ENCODE assay signal across 28 mouse cellular contexts in the genomic region with DNA sequence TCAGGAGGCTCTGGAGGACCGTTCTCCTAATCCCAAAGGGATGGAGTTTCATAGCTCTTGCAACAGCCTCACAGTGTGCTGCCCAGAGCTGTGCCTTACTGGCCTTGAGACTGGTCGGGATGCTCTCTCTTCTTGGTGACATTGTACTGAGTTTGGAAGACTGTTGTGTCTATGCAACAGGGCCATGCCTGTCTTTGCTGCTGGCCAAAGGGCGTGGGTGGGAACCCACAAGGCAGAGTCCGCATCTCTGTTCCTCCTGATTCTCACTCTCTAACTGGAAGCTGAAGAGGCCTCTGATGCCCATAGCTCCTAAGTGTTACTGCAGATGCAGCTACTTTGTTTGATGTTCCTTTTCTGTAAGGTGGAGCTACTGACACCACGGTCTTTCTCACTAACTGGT. TPM values are rescaled to one million over a fixed set of nuclear protein-coding genes. Genes with fewer than 3 reads are reported as not detected.
"Had no signal": no experiment of that assay in that cellular context is flagged by ENCODE, and none has a peak within 500 bp of the region (broad histone marks: within the 10 kb centered on the region; RNA-seq: fewer than 3 reads in every experiment).

No protein-coding gene starts in this region.

- H3K27me3 ChIP-seq: heart, embryonic 13.5 days; heart, embryonic 15.5 days; hindbrain, embryonic 12.5 days; intestine, embryonic 15.5 days; limb, embryonic 15.5 days had no signal

- H3K4me2 ChIP-seq: heart, embryonic 11.5 days; heart, embryonic 13.5 days; heart, embryonic 15.5 days; hindbrain, embryonic 12.5 days; hindbrain, embryonic 14.5 days; intestine, embryonic 15.5 days; limb, embryonic 13.5 days; limb, embryonic 15.5 days; liver, embryonic 12.5 days had no signal

- H3K4me1 ChIP-seq: heart, embryonic 13.5 days; heart, embryonic 15.5 days; intestine, embryonic 15.5 days; liver, embryonic 12.5 days had no signal

- ATAC-seq: hindbrain, embryonic 16.5 days; inflammation-experienced regulatory T-cells, adult 6 months; intestine, embryonic 15.5 days; intestine, postnatal 0 days; liver, embryonic 12.5 days had no signal

- H3K27ac ChIP-seq: gastrocnemius, adult 2 months; heart, adult 2 months; heart, embryonic 13.5 days; heart, embryonic 15.5 days; hindbrain, embryonic 10.5 days; hindbrain, embryonic 12.5 days; hindbrain, embryonic 14.5 days; intestine, embryonic 15.5 days; layer of hippocampus, adult 2 months; left cerebral cortex, adult 2 months; limb, embryonic 13.5 days; limb, embryonic 15.5 days; liver, embryonic 12.5 days had no signal

- DNase-seq: gastrocnemius, adult 2 months; gastrocnemius, postnatal 10 days; gastrocnemius, postnatal 25 days; heart, adult 2 months; heart, postnatal 14 days; heart, postnatal 4 days; kidney, adult 18-20 months; kidney, adult 8-10 months; kidney, postnatal 10 days; kidney, postnatal 25 days; kidney, postnatal 4 days; left cerebral cortex, postnatal 4 days had no signal

- H3K9ac ChIP-seq: heart, embryonic 13.5 days; heart, embryonic 15.5 days; hindbrain, embryonic 12.5 days; hindbrain, embryonic 14.5 days; intestine, embryonic 15.5 days; limb, embryonic 13.5 days; limb, embryonic 15.5 days; liver, embryonic 12.5 days had no signal

- H3K36me3 ChIP-seq: heart, embryonic 13.5 days; heart, embryonic 15.5 days; hindbrain, embryonic 10.5 days; hindbrain, embryonic 12.5 days; intestine, embryonic 15.5 days; limb, embryonic 13.5 days; limb, embryonic 15.5 days; liver, embryonic 12.5 days had no signal

- H3K4me3 ChIP-seq: gastrocnemius, adult 2 months; heart, adult 2 months; heart, embryonic 13.5 days; heart, embryonic 15.5 days; hindbrain, embryonic 10.5 days; hindbrain, embryonic 12.5 days; intestine, embryonic 15.5 days; layer of hippocampus, adult 2 months; left cerebral cortex, adult 2 months; limb, embryonic 13.5 days; limb, embryonic 15.5 days; liver, embryonic 12.5 days had no signal

- H3K9me3 ChIP-seq: heart, embryonic 15.5 days; hindbrain, embryonic 10.5 days; hindbrain, embryonic 12.5 days; intestine, embryonic 15.5 days; limb, embryonic 13.5 days; limb, embryonic 15.5 days; liver, embryonic 12.5 days had no signal

RNA-seq across cellular contexts. Expression of a gene that starts 39.4 kb away (rescaled TPM):
- total RNA-seq: gastrocnemius, adult 2 months; gastrocnemius, postnatal 25 days; granulocyte monocyte progenitor cell, adult 5-6 weeks; left cerebral cortex, postnatal 4 days had no signal
- polyA plus RNA-seq: hindbrain, embryonic 10.5 days; inflammation-experienced regulatory T-cells, adult 6 months; intestine, postnatal 0 days; limb, embryonic 13.5 days had no signal
